Mouse (Mus musculus): ENCODE data around the gene Klrb1b.
A peak's percentile ranks its signal among the peaks of the same experiment; 100 is the strongest.
"Not testable (repeated sequence)": the region's sequence is repeated elsewhere in the genome, so short reads cannot be mapped to it uniquely, and the experiment has no call there.

Klrb1b gene

DNA sequence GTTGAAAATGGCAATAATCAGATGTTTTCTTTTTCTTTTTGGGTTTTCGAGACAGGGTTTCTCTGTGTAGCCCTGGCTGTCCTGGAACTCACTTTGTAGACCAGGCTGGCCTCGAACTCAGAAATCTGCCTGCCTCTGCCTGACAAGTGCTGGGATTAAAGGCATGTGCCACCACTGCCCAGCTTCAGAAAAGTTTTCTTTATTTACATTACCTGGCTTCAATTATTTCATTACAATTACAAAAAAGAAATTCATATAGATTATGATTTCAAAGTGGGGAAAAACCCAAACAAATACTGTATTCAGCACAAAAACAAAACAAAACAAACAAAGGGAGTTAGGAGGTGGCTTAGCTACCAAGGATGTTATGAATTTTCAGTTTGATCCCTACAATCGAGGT is 14.5 kb upstream of the Klrb1b start:
- DNase-seq = not testable (repeated sequence)

DNA sequence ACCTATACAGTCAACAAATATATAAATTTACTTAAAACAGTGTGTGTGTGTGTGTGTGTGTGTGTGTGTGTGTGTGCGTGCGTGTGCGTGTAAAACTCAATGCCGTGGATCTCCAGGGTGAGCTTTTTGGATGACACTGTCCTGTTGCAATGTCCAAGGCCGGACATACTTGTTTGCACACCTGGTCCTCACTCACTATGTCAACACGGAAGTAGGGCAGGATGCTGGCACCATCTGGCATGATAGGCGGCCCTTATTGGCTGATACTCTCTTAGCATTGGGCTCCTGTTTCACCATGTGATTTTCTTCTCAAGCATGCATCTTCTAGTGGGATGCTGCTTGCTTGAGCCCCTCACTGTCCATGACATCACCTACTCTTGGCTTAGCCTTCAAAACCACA is 13.8 kb upstream of the Klrb1b start:
- no peak for DNase-seq

DNA sequence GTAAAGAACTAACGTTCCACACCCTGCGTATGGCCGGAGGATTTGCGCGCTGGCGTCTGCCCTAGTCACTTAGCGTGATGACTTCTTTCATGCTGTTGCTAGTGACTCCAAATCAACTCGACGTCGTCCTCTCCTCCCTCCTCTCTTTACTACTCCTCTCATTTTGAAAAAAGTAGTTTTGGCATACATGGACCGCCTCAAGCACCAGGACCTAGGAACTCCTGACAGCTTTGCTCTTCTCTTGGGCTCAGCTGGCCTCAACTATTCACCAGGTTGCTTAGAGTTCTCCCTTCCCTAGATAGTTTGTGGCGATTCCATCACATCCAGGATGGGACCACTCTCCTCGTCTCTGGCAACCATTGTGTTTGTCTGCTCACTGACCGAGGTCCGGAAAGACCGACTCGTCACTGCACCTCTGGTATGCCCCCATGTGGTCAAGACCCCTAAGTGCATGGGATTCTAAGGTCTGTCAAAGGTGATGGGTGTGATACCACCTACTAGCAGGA is 13.2 kb upstream of the Klrb1b start:
- DNase-seq = peak; percentile 76 to 91

DNA sequence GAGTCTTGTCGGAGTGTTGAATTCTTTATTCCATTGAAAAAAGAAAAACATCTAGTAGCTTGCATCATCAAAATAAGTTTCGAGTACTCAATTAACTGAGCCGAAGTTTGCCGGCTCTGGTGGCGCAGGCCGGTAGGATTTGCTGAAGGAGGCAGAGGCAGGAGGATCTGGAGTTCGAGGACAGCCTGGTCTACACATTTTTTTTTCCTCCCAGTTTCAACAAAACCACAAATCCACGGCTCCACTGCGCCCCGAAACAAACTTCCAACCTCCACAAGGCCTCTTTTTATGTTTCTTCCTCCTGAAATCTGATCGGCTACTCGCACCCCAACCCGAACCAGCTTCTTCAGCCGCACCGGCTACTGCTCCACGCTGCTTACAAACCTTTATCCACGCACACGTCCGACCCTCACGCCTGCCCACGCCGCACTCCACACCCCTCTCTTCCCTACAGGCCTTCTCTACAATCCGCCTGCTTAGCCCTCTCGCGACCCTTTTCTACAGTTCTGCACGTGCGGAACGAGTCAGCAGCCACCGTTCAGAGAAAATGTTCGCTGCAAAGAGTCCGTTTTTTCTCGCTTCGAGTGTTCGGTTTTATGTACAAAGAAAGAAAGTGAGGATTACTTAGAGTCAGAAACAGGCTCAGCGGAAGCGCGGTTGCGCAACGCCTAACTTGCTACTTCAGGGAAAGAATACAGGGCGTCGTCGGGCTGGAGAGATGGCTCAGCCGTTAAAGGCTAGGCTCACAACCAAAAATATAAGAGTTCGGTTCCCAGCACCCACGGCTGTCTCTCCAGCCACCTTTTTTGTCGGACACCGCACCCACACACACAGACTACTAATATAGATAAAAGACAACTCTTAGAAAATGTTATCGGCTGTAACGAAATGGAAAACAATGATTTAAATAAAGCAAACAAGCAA is 12.5 kb upstream of the Klrb1b start:
- peak; percentile 72 to 82 for DNase-seq

DNA sequence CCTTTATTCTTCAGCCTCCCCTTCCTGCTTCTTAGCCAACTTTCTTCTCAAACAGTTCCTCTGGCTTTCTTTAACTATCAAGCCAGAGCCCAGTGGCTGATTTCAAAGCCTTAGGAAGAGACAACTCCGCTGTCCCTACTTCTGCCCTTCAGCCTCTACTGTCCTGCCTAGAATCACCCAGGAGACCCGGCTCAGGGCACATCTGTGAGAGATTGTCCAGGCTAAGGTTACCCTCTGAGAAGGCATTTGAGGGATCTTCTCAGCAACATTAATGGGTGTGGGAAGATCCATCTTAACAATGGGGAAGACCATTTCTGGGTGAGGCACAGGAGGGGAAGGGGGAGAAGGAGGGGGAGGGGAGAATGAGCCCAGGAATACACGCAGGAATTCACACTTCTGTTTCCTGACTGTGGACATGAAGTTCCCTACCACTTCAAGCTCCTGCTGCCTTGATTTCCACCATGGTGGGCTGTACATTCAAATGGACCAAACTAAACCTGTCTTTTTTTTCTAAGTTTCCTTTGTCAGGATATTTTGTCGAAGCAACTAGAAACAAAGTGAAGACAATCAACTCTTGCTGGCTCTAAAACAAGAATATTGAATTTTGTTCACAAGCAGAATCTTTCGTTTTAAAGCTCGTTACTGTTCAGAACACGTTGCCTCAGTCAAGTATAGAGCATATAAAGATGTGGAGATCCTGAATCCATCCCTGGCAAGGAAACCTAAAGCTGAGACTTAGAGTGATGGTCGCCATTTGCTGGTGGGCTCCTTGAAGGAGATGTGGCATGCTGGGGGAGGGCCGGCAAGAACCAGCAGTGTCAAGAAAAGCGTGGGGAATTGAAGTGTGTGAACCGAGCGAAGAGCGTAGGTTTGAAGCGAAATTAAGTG is 11.6 kb upstream of the Klrb1b start:
- DNase-seq = peak in 1 of 2 experiments; percentile 53

DNA sequence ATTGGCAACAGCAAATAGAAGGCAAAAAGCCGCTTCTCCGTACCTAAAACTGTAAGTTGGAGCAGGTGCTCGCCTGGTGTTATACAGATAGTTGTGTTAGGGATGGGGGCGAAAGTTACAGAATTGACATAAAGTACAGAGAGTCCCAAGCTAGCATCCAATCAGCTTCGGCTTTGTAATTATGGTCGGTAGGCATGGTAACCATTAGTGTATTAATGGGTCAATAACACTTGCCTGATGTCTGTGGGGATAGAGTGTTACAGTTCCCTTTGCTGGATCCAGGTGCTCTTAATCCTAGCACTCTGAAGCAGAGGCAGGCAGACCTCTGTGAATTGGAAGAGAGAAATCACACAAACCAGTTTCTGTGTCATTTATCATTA is 10.8 kb upstream of the Klrb1b start:
- DNase-seq = no peak

DNA sequence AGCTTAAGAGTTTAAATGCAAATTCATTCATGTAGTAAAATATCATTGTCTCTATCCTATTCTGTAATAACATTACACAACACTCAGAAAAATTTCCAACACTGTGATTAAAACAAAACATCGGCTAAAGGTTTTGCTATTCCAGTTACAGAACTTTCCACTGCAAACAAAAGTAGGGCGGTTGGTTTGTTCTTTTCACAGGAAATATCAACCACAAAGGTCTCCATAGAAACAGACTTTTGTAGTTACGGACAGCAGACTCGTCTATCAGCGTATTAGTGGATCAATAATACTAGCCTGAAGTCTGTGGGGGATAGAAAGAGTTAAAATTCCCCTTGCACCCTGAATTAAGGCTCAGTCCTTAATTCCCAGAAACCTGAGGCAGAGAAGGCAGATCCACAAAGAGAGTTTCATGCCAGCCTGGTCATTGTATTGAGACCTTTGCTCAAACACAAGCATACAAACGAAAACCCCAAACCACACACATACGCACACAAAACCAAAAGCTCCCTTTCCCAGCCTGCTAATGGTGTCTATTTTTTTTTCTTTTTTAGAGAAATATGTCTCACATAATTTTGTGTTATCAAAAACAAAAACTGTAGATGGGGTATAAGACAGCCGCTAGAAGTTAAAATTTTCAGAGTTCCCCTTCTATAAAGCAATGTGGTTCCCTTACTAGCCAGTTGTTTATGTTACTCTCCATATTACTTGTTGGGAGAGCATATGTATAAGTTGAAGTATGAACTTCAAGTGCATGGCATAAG is 10.2 kb upstream of the Klrb1b start:
- no peak for DNase-seq

DNA sequence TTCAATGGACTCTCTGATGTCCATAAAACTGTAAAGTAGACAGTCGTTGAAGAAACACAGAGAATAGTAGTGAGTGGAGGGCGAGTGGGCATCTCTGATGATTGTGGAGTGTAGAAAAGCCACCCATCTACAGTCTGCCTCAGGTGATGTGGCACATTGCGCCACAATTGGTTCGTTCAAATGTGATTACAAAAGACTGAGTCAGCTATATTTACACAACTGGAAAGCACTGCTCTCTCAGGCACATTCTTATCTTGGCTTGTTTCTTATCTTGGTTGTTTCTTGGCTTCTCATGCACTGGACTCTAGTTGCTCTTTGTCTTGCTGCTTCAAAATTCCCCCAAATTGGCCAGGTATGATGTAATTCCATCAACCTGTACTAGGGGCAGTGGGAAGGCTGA is 9.4 kb upstream of the Klrb1b start:
- DNase-seq = no peak

DNA sequence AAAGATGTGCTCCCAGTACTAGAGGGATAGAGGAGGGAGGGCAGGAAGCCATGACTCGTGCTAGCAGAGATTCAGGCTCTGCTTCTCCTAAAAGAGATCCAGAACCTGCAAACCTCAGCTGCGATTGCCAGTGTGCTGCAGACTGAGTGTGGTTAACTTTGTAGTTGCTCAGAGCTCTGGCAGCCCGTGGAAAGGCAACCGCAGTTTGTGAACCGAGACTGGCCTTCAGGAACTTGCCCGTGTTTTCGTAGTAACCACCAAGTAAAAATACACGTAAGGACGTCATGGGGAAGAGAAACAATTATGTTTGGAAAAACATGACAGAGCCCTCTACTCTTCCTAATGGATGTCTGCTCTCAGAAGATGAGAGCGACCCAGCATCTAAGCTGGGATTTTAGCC is 6.9 kb upstream of the Klrb1b start:
- DNase-seq = no peak

DNA sequence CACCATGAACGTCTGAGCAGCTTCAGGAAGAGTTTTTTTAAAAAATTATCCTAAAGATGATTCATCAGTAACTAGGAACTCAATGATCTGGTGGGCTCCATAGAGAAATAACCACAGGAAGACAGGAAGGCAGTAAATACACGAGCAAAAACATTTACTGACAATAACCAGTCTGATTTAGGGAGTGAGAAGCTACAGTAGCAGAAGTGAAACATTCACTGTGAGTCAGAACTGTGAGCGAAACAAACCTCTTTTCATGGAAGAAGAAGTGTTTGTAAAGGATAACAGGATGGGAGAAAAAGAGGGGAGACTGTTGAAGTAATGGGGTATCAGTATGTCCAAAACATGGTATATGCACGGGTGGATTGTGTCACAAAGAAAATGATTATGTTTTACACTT is 3.7 kb upstream of the Klrb1b start:
- no peak for DNase-seq

DNA sequence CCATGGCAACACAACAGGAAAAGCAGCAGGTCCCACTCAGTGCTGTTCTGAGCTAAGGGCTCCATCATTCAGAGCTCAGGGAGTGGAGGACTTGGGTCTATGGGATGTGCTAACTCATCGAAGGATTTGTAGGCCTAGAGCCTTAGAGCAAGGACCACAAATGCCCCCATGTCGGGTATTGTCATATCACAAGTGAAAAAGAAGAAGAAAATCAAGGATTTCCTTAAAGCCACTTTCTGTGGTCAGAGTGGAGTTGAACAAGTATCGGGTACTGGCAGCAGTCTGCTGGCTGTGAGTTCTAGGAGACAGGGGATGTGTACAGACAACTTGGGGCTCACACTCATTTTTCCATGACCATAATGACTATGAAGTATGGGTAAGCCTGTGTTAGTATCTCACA is 650 bp upstream of the Klrb1b start:
- no peak for DNase-seq

DNA sequence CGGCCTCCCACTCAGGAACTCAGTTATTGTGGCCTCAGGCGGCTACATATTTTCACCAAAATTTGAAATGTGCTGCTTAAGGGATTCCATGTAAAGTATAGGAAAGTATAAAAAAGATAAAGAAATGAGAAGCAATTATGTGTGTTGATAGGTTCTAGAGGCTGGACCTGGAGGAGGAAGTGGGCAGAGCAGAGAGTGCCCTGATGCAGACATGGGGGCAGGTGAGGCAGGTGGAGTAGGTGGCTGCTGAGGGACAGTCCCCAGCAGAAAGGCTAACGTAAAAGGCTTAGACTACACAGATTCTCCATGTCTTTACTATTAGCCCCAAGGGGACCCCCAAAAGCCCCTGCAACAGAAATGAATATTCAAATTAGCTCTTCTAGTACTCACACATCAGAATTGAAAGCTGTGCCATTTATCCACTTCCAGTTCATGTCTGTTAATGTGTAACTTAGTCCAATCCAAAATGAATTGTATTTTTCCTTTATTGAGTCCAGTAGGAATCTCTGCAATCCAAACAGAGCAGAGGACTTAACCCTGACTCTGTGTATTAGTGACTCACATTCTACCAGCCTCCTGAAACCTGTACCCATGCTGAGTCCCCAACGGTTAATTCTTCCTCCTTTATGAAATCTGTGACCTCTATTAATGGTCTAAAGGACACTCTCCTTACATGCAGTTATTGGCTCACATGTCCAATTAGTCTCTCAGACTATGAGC is 7.9 kb downstream of the Klrb1b start:
- DNase-seq = no peak

DNA sequence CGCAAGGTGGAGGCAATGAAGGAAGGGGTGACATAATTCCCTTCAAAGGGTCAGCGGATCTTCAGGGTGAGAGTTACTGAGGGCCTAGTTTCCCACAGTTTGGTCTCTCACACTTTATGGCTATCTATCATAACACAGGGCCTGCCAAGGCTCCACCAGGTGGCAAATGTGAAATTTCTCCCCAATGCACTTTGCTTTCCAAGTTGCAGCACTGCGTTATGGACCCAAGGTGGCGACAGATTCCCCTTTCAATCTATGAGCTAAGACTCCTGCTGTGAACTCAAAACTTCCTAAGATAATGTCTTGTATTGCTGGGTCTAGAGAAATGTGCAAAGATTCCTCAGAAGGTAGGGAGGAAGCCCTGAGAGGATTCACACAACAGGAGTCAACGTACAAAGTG is 17.6 kb downstream of the Klrb1b start:
- DNase-seq = peak; percentile 46 to 58

DNA sequence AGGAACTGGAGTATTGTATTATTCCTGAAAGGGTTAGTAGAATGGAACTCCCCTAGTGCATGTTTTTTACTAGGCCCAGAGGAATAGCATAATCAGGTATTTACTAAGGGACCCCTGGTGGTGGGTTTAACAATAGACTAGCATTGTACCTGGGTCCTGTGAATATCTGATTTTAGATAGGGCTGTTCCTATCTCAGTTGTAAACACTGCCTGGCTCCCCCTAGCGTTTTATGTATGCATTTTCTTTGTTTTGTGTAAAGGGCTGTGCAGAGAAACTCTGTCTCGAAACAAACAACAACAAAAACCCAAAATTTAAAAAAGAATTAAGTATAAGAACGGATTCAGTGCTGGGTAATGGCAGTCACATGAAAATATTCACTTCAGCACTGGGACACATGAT is 19.1 kb downstream of the Klrb1b start:
- DNase-seq = no peak

DNA sequence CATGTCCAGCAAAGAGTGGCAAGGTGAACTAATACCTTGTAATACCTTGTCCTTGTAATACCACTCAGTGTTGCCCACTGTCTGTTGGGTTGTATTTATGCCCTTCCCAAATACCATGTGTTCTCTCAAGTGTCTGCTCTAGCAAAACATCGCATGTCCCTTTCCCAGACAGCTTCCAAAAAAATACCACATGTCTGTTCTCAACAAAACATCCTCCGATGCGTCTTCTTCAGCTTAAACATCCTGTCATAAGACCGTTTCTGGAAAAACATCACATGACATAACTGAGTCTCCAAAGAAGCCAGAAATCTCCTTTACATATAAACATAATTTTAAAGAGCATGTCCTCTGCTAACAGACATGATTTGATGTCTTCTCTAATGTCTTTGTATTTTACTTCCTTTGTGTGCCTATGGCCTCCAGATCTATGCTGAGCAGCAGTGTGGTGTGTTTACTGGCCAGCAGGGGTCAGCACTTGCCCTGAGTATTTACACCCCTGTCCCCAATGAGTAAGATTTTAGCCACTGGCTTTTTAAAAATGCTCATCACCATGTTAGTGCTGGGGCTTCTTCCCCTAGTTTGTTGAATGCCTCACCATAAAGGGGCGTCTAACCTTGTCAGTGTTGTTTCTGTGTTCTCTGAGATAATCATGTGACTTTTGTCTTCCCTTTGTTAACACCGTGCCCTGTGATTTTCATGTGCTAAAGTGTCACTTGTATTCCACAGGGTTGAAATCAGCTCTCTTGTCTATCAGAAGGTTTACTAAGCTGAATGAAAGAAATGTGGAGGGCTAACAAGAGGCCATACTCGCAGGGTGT is 21.1 kb downstream of the Klrb1b start:
- not testable (repeated sequence) for DNase-seq

DNA sequence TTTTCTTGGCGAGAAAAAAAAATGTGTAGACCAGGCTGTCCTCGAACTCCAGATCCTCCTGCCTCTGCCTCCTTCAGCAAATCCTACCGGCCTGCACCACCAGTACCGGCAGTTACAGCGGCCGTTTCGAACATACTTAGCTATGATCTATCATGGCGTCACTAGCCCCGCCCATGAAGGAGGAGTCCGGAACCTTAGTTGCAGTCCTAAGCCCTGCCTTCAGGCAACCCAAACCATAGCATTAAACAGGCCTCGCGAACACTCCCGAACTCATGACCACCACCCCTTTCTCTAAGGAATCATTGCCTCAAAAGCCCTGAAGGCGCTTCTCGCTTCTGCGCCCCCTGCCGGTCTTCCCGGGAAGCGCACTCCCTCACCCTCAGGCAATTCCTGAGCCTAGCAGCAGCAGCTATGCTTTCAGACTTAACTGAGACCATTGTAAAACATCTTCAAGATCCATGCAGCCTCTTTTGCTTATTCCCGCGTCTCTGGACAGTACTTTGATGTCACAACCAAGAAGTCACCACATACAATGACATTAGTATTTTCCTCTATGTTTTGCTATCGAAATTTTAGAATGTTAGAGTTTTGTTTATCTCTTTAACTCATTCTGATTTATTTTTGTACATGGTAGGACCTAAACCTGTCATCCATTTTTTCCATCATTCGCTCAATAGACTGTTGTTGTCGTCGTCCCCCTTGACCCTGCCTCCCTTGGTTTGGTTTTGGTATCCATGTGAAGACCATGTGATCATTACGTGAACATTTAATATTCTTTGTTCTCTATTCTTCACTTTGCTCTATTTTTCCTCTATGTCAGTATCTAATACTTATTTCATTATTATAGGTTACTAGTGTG is 22.9 kb downstream of the Klrb1b start:
- peak; percentile 83 to 90 for DNase-seq

DNA sequence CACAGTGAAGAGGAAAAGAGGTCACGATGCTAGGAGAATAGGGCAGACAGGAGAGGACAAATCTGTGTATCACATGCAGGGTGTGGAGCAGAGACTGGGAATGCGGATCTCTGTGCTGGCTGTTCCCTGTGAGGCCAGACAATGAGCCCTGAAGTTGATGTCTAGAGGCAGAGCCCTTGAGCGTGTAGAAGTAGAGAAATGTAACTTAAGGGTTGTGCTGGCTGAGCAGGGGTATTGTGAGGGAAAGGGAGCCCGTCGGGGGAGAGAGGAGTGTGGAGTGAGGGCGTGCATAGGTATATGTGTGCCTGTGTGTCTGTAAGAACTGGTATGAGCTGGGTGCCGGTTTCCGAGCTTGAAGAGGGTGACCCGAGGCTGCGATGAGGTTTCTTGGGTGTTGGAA is 23.6 kb downstream of the Klrb1b start:
- DNase-seq = no peak

DNA sequence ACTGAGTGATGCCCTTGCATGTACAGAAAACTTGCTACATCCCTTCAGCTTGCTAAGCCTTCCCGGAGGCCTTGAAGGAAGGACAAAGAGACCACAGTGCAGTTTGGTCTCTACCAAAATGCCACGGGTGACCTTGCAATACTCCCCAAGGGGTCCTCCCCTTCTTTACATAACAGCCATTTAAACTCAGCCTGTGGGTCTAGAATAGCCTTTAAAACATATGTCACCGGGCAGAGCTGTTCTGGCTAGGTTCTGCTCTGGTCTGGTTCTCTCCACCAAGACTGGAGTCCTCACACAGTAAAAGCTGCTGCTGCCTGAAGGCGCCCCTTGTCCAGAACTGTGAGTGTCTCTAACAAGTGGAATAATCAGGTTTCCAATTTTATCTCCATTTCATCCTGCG is 25.4 kb downstream of the Klrb1b start:
- DNase-seq = not testable (repeated sequence)

DNA sequence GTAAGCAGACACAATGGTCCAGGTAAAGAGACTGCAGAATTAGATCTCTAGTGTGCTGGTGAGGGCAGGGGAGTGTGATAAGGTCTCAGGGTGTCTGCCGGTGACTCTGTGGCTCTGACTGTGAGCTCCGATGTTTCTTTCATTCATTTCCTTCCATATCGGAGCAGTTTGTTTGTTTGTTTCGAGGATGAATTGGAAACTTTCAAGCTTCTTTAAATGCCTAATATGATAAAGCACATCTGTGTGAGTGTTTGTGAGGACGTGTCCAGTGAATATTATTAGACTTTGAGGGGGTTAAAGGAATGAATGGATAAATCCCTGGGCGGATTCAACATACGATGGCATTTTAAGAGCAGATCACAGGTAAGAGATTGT is 26.2 kb downstream of the Klrb1b start:
- no peak for DNase-seq
